Mouse (Mus musculus) heart, postnatal 10 days (tissue): ENCODE measurements around the gene Raf1. TPM values are rescaled to one million over a fixed set of nuclear protein-coding genes. Genes with fewer than 3 reads are reported as not detected.

Source experiments
- DNase-seq, 2 experiments: peaks; one replicate each; pipeline ENCODE4 v3.0.0; 2021
- intact Hi-C: fragments of 180-260 bp; cut with DNase I; formaldehyde crosslinking; loops from one replicate; pipeline ENCODE4 v1.15.1; 2025
- total RNA-seq, 2 experiments: library from RNA; stranded (reverse); gene quantifications; 2 replicates each; pipeline ENCODE4 v1.2.3; 2021

Raf1 gene
- total RNA-seq, 2 experiments from 2014 or later, result 111 to 119 TPM

DNA sequence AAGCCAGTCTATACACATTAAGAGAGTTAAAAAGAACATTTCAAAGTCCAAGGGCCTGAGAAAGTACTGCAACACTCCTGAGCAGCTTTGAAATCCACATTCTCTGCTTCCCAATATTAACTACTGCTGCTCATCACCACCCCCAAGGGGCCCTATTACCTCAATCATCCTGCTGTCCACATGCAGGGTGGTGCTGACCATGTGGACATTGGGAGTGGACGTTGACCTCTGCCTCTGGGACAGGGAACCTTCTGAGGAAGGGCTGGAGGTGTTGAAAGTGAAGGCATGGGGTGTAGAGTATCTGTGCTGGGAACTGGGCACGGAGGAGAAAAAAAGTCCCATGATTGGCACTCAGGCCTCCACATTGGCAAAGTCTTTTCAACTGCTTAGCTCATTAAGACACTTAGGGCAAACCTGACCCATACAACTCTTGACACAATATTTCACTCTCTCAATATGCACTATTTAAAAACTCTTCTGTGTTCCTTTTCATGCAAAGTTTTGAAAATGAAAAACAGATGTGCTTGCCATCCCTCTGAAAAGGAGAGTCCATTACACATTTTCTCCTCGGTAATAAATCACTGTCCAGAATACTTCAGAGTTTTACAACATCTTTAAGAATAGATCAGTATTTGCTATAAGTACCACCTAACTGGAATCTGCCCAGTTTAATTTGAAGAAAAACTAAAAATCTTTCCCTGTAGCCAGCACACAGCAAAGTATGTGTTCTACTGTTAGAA is 45.2 kb downstream of the Raf1 start:
- intact Hi-C loops, result no loop called here
- DNase-seq, result no peak

DNA sequence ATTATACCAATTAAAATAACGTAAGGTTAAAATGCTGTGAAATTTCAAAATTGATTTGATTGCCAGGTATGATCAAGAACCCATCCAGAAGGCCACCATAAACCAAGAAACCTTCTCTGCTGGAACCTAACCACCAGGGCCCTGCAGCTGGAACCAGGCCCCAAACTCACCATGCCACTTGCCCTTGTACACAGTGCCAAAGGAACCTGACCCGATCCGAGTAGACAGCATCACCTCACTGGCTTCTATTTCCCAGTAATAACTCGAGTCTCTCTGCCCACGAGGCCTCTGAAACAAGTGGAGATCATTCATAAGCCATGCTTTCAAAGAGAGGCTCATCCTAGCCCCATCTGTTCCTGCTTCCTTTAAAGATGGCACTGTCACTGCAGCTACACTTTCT is 50.3 kb downstream of the Raf1 start:
- intact Hi-C loops, result loop anchor here (5.0 kb wide), 1 partner anchor 41 kb away; no protein-coding TSS in a partner anchor
- DNase-seq, result no peak

DNA sequence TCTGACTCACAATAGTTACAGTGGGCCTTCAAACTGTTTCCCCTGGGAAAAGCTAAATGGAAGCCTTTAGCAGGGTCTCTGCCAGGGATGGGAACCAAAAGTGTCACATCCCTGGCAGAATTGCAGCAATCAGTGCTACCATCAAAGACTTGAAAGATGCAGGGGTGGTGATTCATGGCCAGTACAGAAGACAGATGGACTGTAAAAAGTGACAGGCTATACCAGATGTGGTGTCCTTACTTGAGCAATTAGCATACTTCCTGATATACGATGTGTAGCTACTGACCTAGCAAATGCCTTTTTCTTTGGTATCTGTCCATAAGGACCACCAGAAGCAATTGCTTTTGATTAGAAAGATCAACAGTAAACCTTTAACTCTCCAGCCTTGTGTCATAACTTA is 55.5 kb downstream of the Raf1 start:
- no peak for DNase-seq

DNA sequence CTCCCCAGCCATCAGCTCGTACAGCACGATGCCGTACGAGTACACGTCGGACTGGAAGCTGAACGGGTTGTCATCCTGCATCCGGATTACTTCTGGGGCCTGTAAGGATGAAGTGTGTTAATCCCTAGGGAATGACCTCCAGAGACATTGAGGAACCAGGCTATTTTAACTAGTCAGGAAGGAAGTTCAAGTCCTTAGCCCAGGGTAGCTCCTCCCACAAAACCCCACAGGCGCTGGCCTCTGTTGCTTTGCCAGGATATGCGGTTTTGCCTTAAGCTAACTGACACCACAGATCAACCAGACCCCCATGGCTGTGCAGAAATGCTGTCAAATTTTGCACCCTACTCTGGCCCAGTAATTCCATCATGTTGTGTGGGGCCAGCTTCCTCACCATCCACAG is 56.6 kb downstream of the Raf1 start:
- peak; percentile 31 to 36 for DNase-seq
- intact Hi-C loops, result no loop called here

More for the DNA sequence above, 55.5 kb downstream of the Raf1 start:
- intact Hi-C loops, result no loop called here

DNA sequence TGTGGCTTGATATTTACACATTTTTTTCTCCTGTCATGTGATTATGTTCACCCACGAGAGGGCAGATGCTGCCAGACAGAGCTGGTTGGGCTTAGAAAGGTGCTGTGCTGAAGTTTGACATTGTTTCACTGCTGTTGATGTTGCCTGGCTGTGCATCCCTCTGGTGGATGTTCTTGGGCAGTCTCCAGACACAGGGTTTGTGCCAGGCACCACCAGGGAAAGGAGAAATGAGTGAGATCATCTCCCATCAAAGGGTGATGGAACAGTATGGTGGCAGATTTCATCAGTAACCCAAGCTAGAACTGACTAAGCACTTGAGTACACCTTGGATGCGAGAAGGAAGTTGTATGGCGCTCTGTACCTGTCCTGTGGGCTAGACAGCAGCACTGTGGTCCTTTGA is 60.5 kb downstream of the Raf1 start:
- intact Hi-C loops, result no loop called here
- no peak for DNase-seq

DNA sequence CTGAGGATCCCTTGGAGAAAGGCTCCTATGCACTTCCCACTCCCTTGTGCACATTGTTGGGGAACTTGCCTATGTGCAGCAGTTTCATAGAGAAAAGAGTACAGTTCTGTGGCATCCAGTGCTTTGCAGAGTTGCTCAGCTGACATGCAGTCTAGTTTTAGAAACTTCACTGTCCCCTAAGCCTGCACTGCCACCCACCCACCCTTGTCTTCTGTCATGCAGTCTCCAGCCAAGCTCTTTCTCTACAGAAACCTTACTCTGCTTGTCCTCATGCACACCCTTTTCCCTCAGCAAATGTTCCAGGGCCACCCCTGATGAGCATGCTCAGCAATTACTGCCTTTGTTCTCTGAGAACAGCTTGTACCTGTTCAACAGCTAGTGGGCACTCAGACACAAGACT is 62.6 kb downstream of the Raf1 start:
- intact Hi-C loops, result no loop called here
- DNase-seq, result no peak

DNA sequence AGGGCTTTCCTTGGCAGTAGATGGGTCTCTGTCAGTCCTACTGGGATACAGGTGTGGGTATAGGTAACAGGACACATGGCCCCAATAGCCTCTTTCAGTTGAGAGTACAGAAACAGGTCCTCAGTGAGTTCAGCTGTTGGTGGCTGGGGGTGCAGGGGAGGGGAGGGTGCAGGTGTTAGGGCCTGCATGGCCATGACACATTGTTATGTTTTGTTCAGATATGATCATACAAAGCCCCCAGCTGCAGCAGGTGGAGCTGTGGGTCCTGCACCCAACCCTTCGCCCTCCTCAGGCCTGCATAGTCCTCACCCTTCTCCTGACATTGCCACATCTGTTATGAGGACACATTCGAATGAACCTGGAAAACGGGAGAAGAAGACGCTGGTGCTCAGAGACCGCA is 66.1 kb downstream of the Raf1 start:
- DNase-seq, result no peak
- intact Hi-C loops, result no loop called here

DNA sequence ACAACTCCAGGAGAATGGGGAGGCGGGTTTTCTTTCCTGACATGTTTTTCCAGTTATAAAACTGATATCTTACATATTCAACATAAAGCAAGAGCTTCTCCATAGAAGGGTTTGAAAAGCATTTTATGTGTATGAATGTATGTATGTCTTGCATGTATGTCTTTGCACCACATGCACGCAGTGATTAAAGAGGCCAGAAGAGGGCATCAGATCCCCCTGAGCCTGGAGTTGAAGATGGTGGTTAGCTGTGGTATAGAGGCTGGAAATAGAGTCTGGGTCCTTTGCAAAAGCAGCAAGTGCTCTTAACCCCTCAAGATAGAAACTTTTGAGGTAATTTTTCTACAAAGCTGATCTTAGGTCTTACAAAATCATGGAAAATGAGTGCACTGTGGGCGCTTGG is 67.3 kb downstream of the Raf1 start:
- DNase-seq, result no peak
- intact Hi-C loops, result loop anchor here (5.0 kb wide), 2 partner anchors 62 to 163 kb away; partner anchors contain the start of gene Cand2

DNA sequence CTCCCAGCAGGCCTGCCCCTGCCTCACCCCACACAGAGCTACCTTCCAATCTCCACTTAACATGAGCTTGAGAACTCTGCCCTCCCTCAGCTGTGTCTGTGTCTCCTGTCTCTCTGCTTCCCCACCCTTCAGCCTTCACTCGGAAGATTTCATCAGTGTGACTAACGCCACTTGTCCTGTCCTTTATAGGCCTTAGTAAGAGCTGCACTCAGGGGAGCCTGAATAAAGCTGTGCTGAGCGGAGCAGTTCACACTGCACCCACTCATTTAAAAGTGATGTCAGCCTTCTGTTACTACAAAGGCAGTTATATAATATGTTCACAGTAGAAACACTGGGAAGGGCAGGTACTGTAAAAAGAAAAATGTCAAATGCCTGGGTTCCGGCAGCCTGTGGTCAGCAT is 69.0 kb downstream of the Raf1 start:
- intact Hi-C loops, result loop anchor here (5.0 kb wide), 2 partner anchors 60 to 165 kb away; partner anchors contain the start of gene Cand2
- DNase-seq, result no peak

DNA sequence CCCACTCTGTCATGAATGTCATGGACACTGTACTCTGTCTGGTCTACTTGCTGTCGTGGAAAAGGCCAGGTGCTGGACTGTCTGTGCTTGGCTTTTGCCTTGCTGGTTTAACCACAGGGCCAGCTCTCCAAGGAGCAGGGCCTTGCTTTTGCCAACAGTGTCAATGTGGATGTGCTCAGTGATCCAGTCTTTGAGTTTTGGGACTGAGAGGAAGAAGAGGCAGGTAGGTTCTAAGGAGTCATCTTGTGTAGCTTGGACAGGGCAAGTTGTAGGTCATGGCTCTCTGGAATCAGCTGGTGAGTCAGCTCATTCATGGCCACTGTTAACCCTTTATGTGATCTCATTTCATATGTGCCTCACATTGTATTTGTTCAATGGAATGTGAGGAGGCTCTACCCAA is 70.0 kb downstream of the Raf1 start:
- no peak for DNase-seq
- intact Hi-C loops, result loop anchor here (5.0 kb wide), 2 partner anchors 59 to 166 kb away; partner anchors contain the start of gene Cand2

DNA sequence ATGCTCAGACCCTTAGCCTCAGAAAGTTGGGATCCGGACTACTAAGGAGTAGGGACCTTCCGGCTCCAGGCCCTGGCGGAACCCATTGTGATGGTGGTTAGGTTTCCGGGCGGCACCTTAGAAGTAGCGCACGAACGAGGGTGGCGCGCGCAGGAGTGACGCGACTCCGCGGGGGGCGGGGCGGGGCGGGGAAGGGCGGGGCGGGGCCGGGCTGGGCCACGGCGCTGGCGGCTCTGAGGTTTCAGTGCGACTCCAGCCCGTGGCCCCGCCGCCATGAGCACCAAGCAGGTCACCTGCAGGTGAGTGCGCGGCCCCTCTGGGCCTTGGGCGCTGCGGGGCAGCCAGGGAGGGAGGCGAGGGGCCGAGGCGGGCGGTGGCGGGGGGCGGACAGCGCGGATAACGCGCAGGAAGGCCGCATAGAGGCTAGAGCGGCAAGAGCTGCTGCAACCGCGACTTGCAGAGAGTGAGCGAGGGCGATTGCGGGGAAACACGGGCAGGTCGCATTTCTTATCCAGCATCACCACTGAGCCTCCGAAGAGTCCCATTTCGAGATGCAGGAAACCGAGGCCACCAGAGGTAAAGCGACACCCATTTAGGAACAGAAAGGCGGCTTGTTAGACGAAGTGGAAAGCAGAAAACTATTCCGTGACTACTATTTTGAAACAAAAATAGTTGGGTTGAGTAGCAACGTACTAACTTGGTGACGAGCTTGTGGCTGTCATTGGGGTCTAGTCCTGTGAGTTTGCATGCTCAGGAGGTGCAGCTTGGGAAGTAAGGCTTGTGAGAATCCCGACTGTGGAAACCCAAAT is 74.5 kb downstream of the Raf1 start, which contains the start of gene Mkrn2:
Gene Mkrn2 (plus strand): TSS at position 188 of the 809 bp plus-strand sequence.
- peak; percentile 88 to 92 for DNase-seq
- intact Hi-C loops, result loop anchor here (5.0 kb wide), 1 partner anchor 75 kb away; the partner anchor contains the start of gene Raf1

DNA sequence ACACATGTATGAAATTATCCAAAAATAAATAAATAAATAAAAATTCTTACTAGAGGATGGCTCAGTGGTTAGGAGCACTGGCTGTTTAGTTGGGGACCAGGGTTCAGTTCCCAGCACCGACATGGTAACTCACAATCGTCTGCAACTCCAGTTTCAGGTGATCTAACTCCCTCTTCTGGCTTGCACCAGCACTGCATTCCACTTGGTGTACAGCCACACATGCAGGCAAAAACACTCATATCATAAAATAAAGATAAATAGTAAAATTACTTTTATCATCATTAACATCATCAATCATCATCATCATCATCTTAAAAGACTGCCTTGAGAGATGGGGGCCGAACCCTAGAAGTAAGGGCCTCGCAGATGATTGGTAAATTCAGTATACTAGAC is 75.1 kb downstream of the Raf1 start:
- DNase-seq, result no peak
- intact Hi-C loops, result loop anchor here (5.0 kb wide), 1 partner anchor 76 kb away; the partner anchor contains the start of gene Raf1

DNA sequence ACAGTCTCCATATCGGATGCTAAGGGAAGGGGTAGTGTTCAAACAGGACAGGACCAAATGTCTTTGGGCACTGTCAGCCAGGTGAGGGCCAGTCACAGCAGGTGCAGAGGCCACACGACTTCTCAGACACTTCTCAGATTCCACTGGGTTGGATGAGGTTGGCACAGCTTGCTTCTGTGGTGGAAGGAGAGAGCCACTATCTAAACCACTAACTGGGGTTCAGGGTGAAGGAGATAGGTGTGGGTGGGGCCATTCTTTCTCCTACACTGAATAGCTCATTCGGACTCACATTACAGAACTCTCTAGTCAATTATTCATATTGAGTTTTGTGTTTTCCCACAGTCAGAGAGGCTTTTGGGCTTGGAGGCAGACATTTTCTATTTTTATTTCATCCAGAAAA is 80.8 kb downstream of the Raf1 start:
- DNase-seq, result no peak
- intact Hi-C loops, result no loop called here

DNA sequence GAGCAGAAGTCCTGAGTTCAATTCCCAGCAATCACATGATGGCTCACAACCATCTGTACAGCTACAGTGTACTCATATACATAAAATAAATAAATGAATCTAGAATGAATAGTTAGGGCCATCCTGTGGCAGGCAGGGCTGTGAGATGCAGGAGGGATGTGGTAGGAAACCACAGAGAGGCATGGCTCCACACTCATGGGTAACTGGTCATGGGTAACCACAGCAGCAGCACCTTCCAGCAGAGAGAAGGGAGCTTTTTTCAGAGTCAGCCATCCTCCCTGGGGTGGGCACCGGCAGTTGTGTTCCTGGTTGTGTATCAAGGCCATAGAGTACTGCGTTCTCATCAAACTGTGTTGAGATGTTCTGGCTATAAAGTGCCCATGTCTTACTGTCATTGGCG is 82.0 kb downstream of the Raf1 start:
- intact Hi-C loops, result no loop called here
- no peak for DNase-seq

DNA sequence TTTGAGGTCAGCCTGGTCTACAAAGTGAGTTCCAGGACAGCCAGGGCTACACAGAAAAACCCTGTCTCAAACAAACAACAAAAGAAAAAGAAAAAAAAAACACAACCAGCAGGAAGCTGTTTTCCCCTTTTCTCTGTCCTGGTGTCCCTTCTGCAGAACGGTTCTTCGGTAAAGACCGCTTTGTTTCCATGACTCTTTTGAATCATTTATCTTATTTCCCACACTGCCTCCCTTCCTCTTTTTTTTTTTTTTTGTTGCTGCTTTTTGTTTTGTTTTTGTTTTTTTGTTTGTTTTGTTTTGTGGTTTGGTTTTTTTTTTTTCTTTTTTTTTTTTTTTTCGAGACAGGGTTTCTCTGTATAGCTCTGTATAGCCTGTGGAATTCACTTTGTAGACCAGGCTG is 83.2 kb downstream of the Raf1 start:
- intact Hi-C loops, result no loop called here
- DNase-seq, result no peak

DNA sequence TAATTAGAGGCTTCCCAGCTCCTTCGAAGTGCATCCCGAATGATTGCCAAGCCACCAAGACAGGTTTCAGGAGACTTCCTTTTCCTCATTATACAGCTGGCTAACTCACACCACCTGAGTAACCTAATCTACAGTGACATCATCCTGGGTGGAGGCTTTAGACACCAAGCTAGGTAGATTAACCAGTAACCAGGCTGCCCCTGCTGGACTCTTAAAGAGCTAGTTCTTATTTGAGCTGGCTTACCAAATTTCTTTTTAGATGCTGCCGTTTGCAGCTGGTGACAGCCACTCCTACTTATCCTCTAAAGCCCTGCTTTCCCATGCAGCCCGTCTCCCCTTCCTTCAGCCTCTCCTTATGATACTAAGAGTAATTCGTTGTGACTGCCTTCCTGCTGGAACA is 84.0 kb downstream of the Raf1 start, which contains the start of gene Mkrn2os:
Gene Mkrn2os (minus strand): TSS at position 119 of the 400 bp plus-strand sequence.
- intact Hi-C loops, result no loop called here
- no peak for DNase-seq

DNA sequence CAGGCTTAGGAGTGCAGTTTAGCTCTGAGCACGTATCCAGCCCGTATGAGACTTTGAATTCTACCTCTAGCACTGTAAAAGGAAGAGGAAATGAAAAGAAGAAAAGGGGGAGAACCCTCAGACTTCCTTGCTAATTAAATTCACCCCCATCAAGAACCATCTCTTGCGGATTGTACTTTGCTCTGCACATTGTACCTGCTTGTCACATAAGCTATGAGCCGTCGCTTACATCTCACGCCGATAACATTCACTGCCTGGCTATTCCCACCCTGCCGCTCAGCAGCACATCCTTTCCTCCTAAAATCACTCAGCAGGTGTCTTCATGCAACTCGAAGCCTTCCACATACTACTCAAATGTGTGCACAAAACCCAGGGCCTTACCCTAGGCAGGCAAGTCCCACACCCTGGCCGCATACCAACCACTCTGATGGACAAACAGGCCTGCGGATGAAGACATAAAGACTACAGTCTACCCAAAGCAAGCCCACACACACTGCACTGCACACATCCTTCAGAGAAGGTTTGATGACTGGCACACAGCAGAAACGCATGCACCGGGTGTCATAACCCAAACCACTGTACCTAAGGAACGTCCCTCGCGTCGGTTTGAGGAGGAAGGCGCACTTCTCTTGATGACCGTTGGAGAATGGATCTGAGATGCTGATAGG is 84.6 kb downstream of the Raf1 start:
- no peak for DNase-seq
- intact Hi-C loops, result no loop called here

DNA sequence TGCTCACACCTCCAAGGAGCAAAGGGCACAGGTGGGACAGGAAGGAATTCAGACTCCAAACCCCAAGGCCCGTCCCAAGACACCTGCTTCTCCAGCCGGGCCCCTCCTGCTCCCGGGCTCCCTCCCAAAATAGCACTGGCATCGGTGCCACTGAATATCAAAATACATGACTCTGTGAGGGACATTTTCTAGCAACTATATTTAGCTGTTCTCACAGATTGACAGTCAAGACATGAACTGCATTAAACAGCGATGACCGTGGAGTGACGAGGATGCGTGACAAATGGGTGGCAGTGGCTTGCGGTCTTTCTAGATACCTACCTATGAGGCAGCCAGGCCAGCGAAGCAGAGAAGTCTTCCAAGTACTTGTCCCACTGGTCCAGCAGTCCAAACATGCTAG is 90.1 kb downstream of the Raf1 start:
- intact Hi-C loops, result no loop called here
- DNase-seq, result peak; percentile 45 to 50

DNA sequence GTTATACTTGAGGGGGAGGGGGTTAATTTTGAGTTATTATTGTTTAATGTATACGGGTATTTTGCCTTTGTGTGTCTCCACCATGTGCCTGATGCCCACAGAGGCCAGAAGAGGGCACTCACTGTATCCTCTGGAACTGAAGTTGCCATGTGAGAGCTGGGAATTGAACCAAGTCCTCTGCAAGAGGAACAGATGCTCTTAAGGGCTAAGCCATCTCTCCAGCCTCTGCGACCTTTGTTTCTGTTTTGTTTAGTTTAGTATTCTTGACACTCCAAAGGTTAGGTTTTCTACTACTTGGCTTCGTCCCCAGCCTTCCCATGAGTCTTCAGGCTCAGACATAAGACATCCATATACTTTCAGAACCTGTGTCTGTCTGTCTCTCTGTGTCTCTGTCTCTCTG is 92.3 kb downstream of the Raf1 start:
- intact Hi-C loops, result no loop called here
- no peak for DNase-seq

DNA sequence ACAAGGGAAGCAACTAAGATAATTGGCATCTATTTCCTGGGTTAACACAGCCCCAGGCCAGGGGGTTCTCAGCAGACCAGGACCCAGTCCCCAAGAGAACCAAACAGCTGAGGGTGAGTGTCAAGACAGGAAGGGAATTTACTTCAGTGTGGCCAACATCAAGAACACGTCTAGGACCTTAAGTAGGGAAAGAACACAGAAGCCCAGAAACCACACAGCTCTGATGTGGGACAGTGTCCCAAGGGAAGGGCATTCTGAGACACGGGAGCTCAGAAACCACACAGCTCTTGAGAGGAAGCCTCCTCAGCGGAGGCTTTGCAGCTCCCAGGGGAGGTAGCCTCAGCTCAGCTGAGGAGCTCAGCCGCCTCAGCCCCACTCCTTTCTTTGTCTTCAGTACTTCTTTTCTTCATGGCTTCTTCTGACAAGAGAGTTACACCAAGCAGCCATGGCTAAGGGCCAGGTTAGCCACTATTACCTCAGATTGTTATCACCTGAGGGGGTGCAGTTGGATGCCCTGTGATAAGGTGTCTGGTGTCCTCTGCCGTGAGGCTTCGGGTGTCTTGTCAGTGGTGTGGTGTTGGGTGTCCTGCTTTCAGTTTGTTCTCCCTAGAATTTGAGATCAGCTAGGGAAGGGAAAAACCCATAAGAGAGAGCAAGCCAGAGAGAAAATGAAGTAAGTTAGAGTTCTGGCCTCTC is 92.9 kb downstream of the Raf1 start:
- intact Hi-C loops, result no loop called here
- no peak for DNase-seq
